Mouse (Mus musculus) E14TG2a.4 (cell line): ENCODE results near the gene Foxi3.

Experiments used
- CTCF ChIP-seq: conservative IDR thresholded peaks from 2 replicates; pipeline ENCODE4 v1.5.1; 2014; ENCODE audit warnings: low read length
- NANOG ChIP-seq: IDR thresholded peaks from 2 replicates; pipeline ENCODE4 v1.6.1; 2014; ENCODE audit warnings: borderline replicate concordance, low read length, mixed read lengths
- POU5F1 ChIP-seq: IDR thresholded peaks from 2 replicates; pipeline ENCODE4 v1.6.1; 2014; ENCODE audit warnings: low read length, borderline replicate concordance

GRCm38 (mm10) chr6:70996123-70996723 lies 39.9 kb downstream of the Foxi3 start:
- no peak for TF ChIP-seq CTCF
- TF ChIP-seq NANOG = no peak
- TF ChIP-seq POU5F1 = no peak
